Mouse (Mus musculus): ENCODE measurements around the gene 1700028K03Rik. TPM values are rescaled to one million over a fixed set of nuclear protein-coding genes. Genes with fewer than 3 reads are reported as not detected.

The 1700028K03Rik gene
- total and polyA plus RNA-seq, 3 experiments: not detected

DNA sequence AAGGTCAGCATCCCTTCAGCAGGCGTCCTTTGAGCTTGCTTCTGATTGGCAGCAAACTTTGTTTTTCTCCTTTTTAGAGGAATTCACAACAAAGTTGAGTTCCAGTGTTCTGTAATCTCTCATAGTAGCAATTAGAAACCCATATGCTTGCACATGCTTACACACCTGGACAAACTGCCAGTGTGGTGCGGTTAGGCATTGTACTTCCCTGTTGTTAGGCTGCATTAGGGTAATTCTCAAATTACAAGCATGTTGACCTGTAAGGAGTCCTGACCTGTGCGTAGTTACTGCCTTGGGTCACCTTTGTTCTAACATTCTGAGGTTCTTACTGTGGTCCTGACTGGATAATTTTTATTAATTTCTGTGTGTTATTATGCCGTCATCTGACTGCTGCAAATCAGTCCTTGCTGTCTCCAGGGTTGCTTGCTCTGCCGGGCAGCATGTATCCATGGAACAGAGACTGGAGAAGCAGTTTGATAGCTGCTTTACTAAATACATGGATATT lies 35.7 kb upstream of the 1700028K03Rik start:
- Histone ChIP-seq H3K79me2 (ENCODE audit: control insufficient read depth, insufficient read depth, low read length, poor library complexity) (no peaks in the 10 kb centered on the region), H3K4me3 (ENCODE audit: control insufficient read depth in 1 of 2, insufficient read depth in 1 of 2, low read depth in 2 of 2, low read length in 2 of 2) (no peak overlapping the region), H3K9ac (ENCODE audit: control insufficient read depth, low read depth, low read length, poor library complexity, severe bottlenecking) (no peak overlapping the region), H3K9me3 (replicated peaks; ENCODE audit: insufficient read depth, low read length) (no peaks in the 10 kb centered on the region), H3K27ac (ENCODE audit: control insufficient read depth, low read depth, low read length) (no peak overlapping the region), H3K27me3 (ENCODE audit: control insufficient read depth in 1 of 2, insufficient read depth in 2 of 2, low read length in 2 of 2) (no peaks in the 10 kb centered on the region), H3K4me1 (ENCODE audit: control insufficient read depth in 1 of 2, insufficient read depth in 2 of 2, low read length in 2 of 2) (no peaks in the 10 kb centered on the region), H3K36me3 (ENCODE audit: control insufficient read depth in 1 of 2, insufficient read depth in 2 of 2, low read length in 2 of 2) (no peaks in the 10 kb centered on the region)
- no peak for DNase-seq (ENCODE audit: low read depth, low spot score)
- TF ChIP-seq POLR2A (IDR thresholded peaks at IDR 0.05; ENCODE audit: control insufficient read depth in 1 of 2, insufficient read depth in 1 of 2, low read depth in 1 of 2, low read length in 2 of 2, poor library complexity in 1 of 2) (no peak), MEF2A (IDR thresholded peaks at IDR 0.05; ENCODE audit: extremely low read depth, insufficient replicate concordance, low read depth, low read length, poor library complexity, severe bottlenecking) (no peak), NRF1 (IDR thresholded peaks at IDR 0.05; ENCODE audit: insufficient read depth, low read depth, low read length, poor library complexity, severe bottlenecking) (no peak), TAL1 (IDR thresholded peaks at IDR 0.05; ENCODE audit: low read length) (no peak), GATA1 (IDR thresholded peaks at IDR 0.05; ENCODE audit: low read depth, low read length) (no peak), KAT2A (conservative IDR thresholded peaks at IDR 0.05; ENCODE audit: low read depth, low read length) (no peak), MYB (IDR thresholded peaks at IDR 0.05; ENCODE audit: low read depth, low read length) (no peak), E2F4 (IDR thresholded peaks at IDR 0.05; ENCODE audit: borderline replicate concordance, low read depth, low read length) (no peak), CHD1 (IDR thresholded peaks at IDR 0.05; ENCODE audit: low read depth, low read length) (no peak), MAFK (IDR thresholded peaks at IDR 0.05; ENCODE audit: borderline replicate concordance, low read depth, low read length) (no peak), MAZ (IDR thresholded peaks at IDR 0.05; ENCODE audit: low read depth, low read length) (no peak), TBP (IDR thresholded peaks at IDR 0.05; ENCODE audit: low read depth, low read length) (no peak), ELF1 (IDR thresholded peaks at IDR 0.05; ENCODE audit: low read depth, low read length) (no peak), HCFC1 (IDR thresholded peaks at IDR 0.05; ENCODE audit: low read depth, low read length) (no peak), SIN3A (IDR thresholded peaks at IDR 0.05; ENCODE audit: low read length) (no peak), RCOR1 (IDR thresholded peaks at IDR 0.05; ENCODE audit: low read depth, low read length) (no peak), JUND (IDR thresholded peaks at IDR 0.05; ENCODE audit: low read depth, low read length) (no peak), GABPA (IDR thresholded peaks at IDR 0.05; ENCODE audit: low read depth, low read length) (no peak), ZC3H11A (IDR thresholded peaks at IDR 0.05; ENCODE audit: low read depth, low read length) (no peak)

DNA sequence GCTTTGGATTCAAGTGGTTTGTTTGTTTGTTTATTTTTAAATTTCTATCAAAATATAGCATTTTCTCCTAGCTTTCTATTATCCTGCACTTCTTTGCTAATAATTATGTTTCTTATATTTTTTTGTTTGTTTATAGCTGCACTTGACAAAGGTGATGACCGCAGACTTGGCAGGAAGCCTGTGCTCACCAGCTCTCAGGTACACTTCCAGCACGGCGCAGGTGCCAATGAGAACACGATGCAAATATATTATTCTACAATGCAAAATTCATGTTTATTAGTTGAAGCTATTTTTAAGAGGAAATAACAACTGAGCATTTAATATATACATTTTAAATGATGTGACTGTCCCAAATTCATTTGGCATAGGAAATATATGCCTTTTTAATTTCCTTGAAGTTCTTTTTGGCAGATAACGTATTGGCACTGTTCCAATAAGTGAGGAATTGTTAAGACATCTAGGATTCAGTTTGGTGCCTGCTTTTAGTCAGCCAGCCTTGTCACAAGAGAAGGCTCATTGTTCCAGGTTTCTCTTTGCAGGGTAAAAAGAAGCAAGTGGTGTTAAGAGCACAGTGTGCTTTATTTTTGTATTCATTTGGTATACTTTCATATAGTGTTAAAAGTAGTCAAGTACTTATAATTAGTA lies 34.5 kb upstream of the 1700028K03Rik start:
- H3K4me3 ChIP-seq (ENCODE audit: control insufficient read depth in 1 of 2, insufficient read depth in 1 of 2, low read depth in 2 of 2, low read length in 2 of 2): no peak overlapping the region
- TF ChIP-seq KAT2A (conservative IDR thresholded peaks at IDR 0.05; ENCODE audit: low read depth, low read length) (no peak), E2F4 (IDR thresholded peaks at IDR 0.05; ENCODE audit: borderline replicate concordance, low read depth, low read length) (no peak), USF2 (IDR thresholded peaks at IDR 0.05; ENCODE audit: borderline replicate concordance in 1 of 2, insufficient read depth in 1 of 2, low read depth in 1 of 2, low read length in 2 of 2) (no peak)
- H3K27me3 ChIP-seq (ENCODE audit: control insufficient read depth in 1 of 2, insufficient read depth in 2 of 2, low read length in 2 of 2): no peaks in the 10 kb centered on the region
- no peak for DNase-seq (ENCODE audit: low read depth, low spot score)
- H3K79me2 ChIP-seq (ENCODE audit: control insufficient read depth, insufficient read depth, low read length, poor library complexity): no peaks in the 10 kb centered on the region
- no peaks in the 10 kb centered on the region for H3K4me1 ChIP-seq (ENCODE audit: control insufficient read depth in 1 of 2, insufficient read depth in 2 of 2, low read length in 2 of 2)
- no peaks in the 10 kb centered on the region for H3K9me3 ChIP-seq (replicated peaks; ENCODE audit: insufficient read depth, low read length)
- no peak overlapping the region for H3K9ac ChIP-seq (ENCODE audit: control insufficient read depth, low read depth, low read length, poor library complexity, severe bottlenecking)
- H3K27ac ChIP-seq (ENCODE audit: control insufficient read depth, low read depth, low read length): no peak overlapping the region
- no peaks in the 10 kb centered on the region for H3K36me3 ChIP-seq (ENCODE audit: control insufficient read depth in 1 of 2, insufficient read depth in 2 of 2, low read length in 2 of 2)

Measured in MEL (cell line).